Mouse (Mus musculus) G1E (cell line): ENCODE results near the gene Baz2b.

Source experiments
- CTCF ChIP-seq: IDR thresholded peaks from 2 replicates; pipeline ENCODE4 v1.5.1; 2012; ENCODE audit warnings: low read depth, low read length, inconsistent platforms, mixed read lengths
- GATA1 ChIP-seq: IDR thresholded peaks from 2 replicates; pipeline ENCODE4 v1.6.1; 2012; ENCODE audit warnings: borderline replicate concordance, low read length, inconsistent platforms, mixed read lengths
- POLR2AphosphoS5 ChIP-seq: IDR thresholded peaks from 2 replicates; pipeline ENCODE4 v1.6.1; 2012; ENCODE audit warnings: low read depth, low read length, inconsistent platforms; ENCODE audit not compliant: insufficient replicate concordance
- TAL1 ChIP-seq: conservative IDR thresholded peaks from 2 replicates; pipeline ENCODE4 v1.6.1; 2012; ENCODE audit warnings: low read depth, low read length, inconsistent platforms, mixed read lengths

DNA sequence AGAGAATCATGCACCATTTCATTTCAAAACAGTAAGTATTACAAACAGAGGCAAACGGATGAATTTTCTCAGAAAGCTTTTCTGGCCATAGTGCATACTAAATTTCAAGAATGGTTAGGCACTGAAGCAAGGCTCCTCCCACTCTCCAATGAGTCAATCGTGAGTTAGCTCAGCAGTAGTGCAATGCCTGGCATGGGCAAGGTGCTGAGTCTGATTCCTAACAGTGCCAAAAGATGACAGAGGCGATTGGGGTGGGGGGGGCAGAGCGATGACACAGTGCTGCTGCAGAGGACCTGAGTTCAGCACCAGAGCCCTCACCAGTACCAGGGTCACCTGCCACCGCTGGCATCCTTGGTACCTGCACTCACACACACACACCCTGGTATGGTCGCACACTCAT is 339.1 kb downstream of the Baz2b start:
- no peak for TF ChIP-seq CTCF
- TF ChIP-seq TAL1: no peak
- TF ChIP-seq GATA1: no peak
- no peak for TF ChIP-seq POLR2AphosphoS5
